8 mouse cellular contexts compared by ENCODE assay signal in the genomic region with DNA sequence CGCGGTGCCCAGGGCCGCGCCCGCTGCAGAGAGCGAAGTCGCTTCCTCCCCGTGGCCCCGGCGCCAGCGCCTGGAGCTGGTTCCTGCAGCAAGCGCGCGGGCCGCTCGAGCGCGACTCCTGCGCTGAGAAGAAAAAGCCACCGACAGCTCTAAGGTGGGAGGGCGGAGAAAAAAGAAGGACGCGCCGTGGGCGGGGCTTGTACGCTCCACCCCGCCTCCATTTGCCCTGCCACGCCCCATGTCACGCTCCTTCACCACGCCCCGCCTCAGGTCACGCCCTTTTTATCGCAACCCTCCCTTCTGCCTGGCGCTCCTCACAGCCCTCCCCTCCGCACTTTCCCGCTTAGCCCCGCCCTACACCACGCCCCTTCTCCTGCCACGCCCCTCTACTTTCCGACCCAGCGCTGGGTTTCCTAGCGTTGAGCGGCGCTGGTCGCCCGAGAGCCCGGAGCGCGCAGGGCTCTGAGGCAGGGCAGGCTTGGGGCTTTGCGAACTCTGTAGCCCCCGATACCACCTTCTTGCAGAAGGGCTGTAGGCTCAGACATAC. TPM values are rescaled to one million over a fixed set of nuclear protein-coding genes. Genes with fewer than 3 reads are reported as not detected.
A peak's percentile ranks its signal among the peaks of the same experiment; 100 is the strongest.
DNase-seq lines count a peak whose midpoint lies in the region; ATAC-seq and TF ChIP-seq lines count a peak whose summit lies in the region.

A gene (minus strand): TSS at position 151 of the 547 bp plus-strand sequence.

- H3K4me2 ChIP-seq in embryonic facial prominence, embryonic 15.5 days (replicated peaks) = peak within 1 kb of the TSS; percentile 92
- peak within 1 kb of the TSS; percentile 95 for H3K4me2 ChIP-seq in kidney, embryonic 14.5 days (replicated peaks; ENCODE audit: low read depth, low read length)
- H3K4me2 ChIP-seq in limb, embryonic 15.5 days = peak within 1 kb of the TSS; percentile 88

- peak within 1 kb of the TSS; percentile 75 for H3K9ac ChIP-seq in embryonic facial prominence, embryonic 15.5 days
- peak within 1 kb of the TSS; percentile 80 for H3K9ac ChIP-seq in kidney, embryonic 14.5 days (ENCODE audit: low read depth, low read length)
- H3K9ac ChIP-seq in limb, embryonic 15.5 days = peak within 1 kb of the TSS; percentile 79

- TF ChIP-seq CTCF in bone marrow, adult 2 months (IDR thresholded peaks at IDR 0.05; ENCODE audit: control insufficient read depth, insufficient read depth, low read length) = no peak

- H3K4me1 ChIP-seq in bone marrow, adult 2 months (ENCODE audit: control insufficient read depth, insufficient read depth, low read length) = no peaks in the 10 kb centered on the region
- peaks cover 34% of the 10 kb centered on the region for H3K4me1 ChIP-seq in embryonic facial prominence, embryonic 15.5 days
- H3K4me1 ChIP-seq in kidney, embryonic 14.5 days (ENCODE audit: control insufficient read depth, insufficient read depth, low read length) = peaks cover 9% of the 10 kb centered on the region
- H3K4me1 ChIP-seq in limb, embryonic 15.5 days = peaks cover 46% of the 10 kb centered on the region

- peak; percentile 92 for DNase-seq in 3T3-L1 (ENCODE audit: low read depth, low spot score)
- peak; percentile 95 to 98 for DNase-seq in heart, adult 9 months (ENCODE audit: low spot score in 2 of 2)
- peak; percentile 95 to 97 for DNase-seq in monocyte, adult 2 months (ENCODE audit: low read depth in 1 of 2, low spot score in 2 of 2)
- DNase-seq in spleen, postnatal 36 days (ENCODE audit: low spot score in 2 of 2) = peak; percentile 96

- under 1% methylated on average over 51 of the region's 51 CpGs for WGBS in bone marrow, adult 2 months
- under 1% methylated on average over 46 of the region's 51 CpGs for WGBS in embryonic facial prominence, embryonic 15.5 days
- WGBS in kidney, embryonic 14.5 days = under 1% methylated on average over 48 of the region's 51 CpGs
- WGBS in limb, embryonic 15.5 days = under 1% methylated on average over 51 of the region's 51 CpGs

- peak; percentile 85; the same call in 1 of the 2 replicates for TF ChIP-seq POLR2A in bone marrow, adult 2 months (IDR thresholded peaks at IDR 0.05; ENCODE audit: borderline replicate concordance, control insufficient read depth, low read depth, low read length)

- H3K36me3 ChIP-seq in embryonic facial prominence, embryonic 15.5 days = no peaks in the 10 kb centered on the region
- no peaks in the 10 kb centered on the region for H3K36me3 ChIP-seq in kidney, embryonic 14.5 days (ENCODE audit: control insufficient read depth, insufficient read depth, low read length)
- H3K36me3 ChIP-seq in limb, embryonic 15.5 days = no peaks in the 10 kb centered on the region

- H3K27ac ChIP-seq in bone marrow, adult 2 months (ENCODE audit: control insufficient read depth, insufficient read depth, low read depth, low read length, poor library complexity) = no peak within 1 kb of the TSS; the same call in 1 of the 2 replicates
- peak within 1 kb of the TSS; percentile 82 for H3K27ac ChIP-seq in embryonic facial prominence, embryonic 15.5 days (replicated peaks)
- no peak within 1 kb of the TSS for H3K27ac ChIP-seq in kidney, embryonic 14.5 days (ENCODE audit: low read depth, low read length)
- peak within 1 kb of the TSS; percentile 86 for H3K27ac ChIP-seq in limb, embryonic 15.5 days

- H3K4me3 ChIP-seq in bone marrow, adult 2 months (replicated peaks; ENCODE audit: control insufficient read depth, low read depth, low read length) = peak within 1 kb of the TSS; percentile 41
- peak within 1 kb of the TSS; percentile 67 for H3K4me3 ChIP-seq in embryonic facial prominence, embryonic 15.5 days (replicated peaks)
- peak within 1 kb of the TSS; percentile 72 for H3K4me3 ChIP-seq in kidney, embryonic 14.5 days (ENCODE audit: low read length)
- H3K4me3 ChIP-seq in limb, embryonic 15.5 days = peak within 1 kb of the TSS; percentile 73

- H3K27me3 ChIP-seq in embryonic facial prominence, embryonic 15.5 days = peaks cover 8% of the 10 kb centered on the region
- no peaks in the 10 kb centered on the region for H3K27me3 ChIP-seq in kidney, embryonic 14.5 days (ENCODE audit: control insufficient read depth, insufficient read depth, low read length)
- peaks cover 7% of the 10 kb centered on the region; the same call in 1 of the 2 replicates for H3K27me3 ChIP-seq in limb, embryonic 15.5 days

- ATAC-seq in embryonic facial prominence, embryonic 15.5 days (ENCODE audit: insufficient number of reproducible peaks, low FRiP score, low TSS enrichment, low read depth) = peak; percentile 92
- peak; percentile 88 for ATAC-seq in kidney, embryonic 14.5 days (ENCODE audit: low FRiP score, low TSS enrichment)
- peak; percentile 92 for ATAC-seq in limb, embryonic 15.5 days (ENCODE audit: insufficient number of reproducible peaks, low FRiP score, low TSS enrichment, low read depth)

- H3K9me3 ChIP-seq in embryonic facial prominence, embryonic 15.5 days (replicated peaks) = no peaks in the 10 kb centered on the region
- H3K9me3 ChIP-seq in kidney, embryonic 14.5 days (ENCODE audit: control insufficient read depth, low read length) = no peaks in the 10 kb centered on the region
- H3K9me3 ChIP-seq in limb, embryonic 15.5 days = no peaks in the 10 kb centered on the region

RNA-seq across cellular contexts. Expression of the gene that starts here (rescaled TPM):
- 1.8 and 3.9 TPM in 2 replicates for polyA plus RNA-seq in bone marrow, adult 2 months (2011; ENCODE audit: insufficient read depth, insufficient read length, low replicate concordance, missing spikeins)
- polyA plus RNA-seq in embryonic facial prominence, embryonic 15.5 days (2015; fragmentation: Nextera tagmentation; extraction: Ambion mirVana) = 17.5 and 18.2 TPM in 2 replicates
- polyA plus RNA-seq in kidney, embryonic 14.5 days (2014; fragmentation: Nextera tagmentation; extraction: Ambion mirVana) = 8.0 and 9.6 TPM in 2 replicates
- polyA plus RNA-seq in limb, embryonic 15.5 days (2015; fragmentation: Nextera tagmentation; extraction: Ambion mirVana) = 24.6 and 27.1 TPM in 2 replicates

Comparison
In these comparisons a context has a peak if more than half of its experiments do, and no peak if none do; other contexts are left out.
1. H3K27ac ChIP-seq: peak in embryonic facial prominence, embryonic 15.5 days (single experiment) and limb, embryonic 15.5 days (single experiment); none in bone marrow, adult 2 months (single experiment) and kidney, embryonic 14.5 days (single experiment).
2. Peak in every context shown above with its lines, with median percentiles within 50 percentile points of each other: DNase-seq, H3K4me3 ChIP-seq, ATAC-seq, H3K4me2 ChIP-seq and H3K9ac ChIP-seq.